Mouse (Mus musculus): ENCODE measurements at regions not wholly inside any gene's neighbourhood (a gene's known extent, or its start where the extent isn't known, plus 50 kb on each side); places are given as distances from the start of the nearest gene placed in this dataset.

DNA sequence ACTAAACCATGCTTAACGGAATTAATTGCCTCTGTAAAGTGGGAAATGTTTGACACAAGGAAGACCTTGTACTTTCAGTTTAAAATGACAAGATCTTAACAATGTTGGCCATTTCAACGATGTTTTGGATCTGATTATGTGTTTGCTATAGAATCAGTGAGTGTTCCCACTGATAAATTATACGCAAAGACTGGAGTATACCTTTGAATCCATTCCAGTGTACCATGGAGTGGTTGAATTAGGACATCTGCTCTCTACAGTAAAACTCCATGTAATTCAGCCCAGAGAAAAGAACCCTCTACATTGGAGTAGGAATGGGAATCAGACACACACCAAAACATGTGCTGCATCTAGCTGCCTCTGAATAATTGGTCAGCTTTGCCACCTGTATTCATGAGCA lies 437.1 kb downstream of the Chl1 start:
- TF ChIP-seq CTCF (IDR thresholded peaks at IDR 0.05; ENCODE audit: control insufficient read depth, insufficient read depth, insufficient replicate concordance, low read depth, low read length), result no peak
- no peak for TF ChIP-seq POLR2A (IDR thresholded peaks at IDR 0.05; ENCODE audit: control insufficient read depth, low read depth, low read length)

Data from testis, adult 2 months (tissue).